Mouse (Mus musculus): ENCODE measurements around the gene 4933428M09Rik. TPM values are rescaled to one million over a fixed set of nuclear protein-coding genes. Genes with fewer than 3 reads are reported as not detected.

4933428M09Rik gene
- total and polyA plus RNA-seq, 3 experiments = 0.17 TPM; not detected in 2

DNA sequence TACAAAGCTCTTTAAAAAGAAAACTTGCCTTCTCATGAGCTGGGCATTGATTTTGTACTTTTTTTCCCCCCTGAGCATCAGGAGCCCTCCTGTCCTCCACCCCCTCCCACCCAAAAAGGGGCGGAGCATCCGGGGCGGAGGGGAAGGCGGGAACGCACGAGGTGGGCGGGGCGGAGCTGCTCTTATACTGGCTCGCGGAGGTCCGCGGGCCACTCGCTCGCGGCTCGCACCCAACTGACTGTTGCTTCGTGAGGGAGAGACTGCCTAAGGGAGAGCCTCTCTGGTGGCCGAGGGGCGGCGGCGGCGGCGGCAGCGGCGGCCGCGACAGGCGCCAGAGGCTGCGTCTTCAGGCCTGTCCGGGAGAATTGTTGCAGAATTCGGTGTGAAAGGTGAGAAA, 30.8 kb downstream of the 4933428M09Rik start, which contains the start of gene Mum1l1:
Mum1l1 (plus strand) TSS at position 214 of the 397 bp plus-strand sequence.
- TF ChIP-seq ZKSCAN1 (IDR thresholded peaks at IDR 0.05; ENCODE audit: borderline replicate concordance, low read depth, low read length) (no peak), MYC (IDR thresholded peaks at IDR 0.05; ENCODE audit: low read depth, low read length) (no peak), MAZ (IDR thresholded peaks at IDR 0.05; ENCODE audit: low read depth, low read length) (no peak), SMC3 (IDR thresholded peaks at IDR 0.05; ENCODE audit: low read depth, low read length) (no peak), JUN (IDR thresholded peaks at IDR 0.05; ENCODE audit: insufficient read depth, low read depth, low read length) (no peak), ETS1 (conservative IDR thresholded peaks at IDR 0.05; ENCODE audit: low read depth, low read length) (no peak), UBTF (IDR thresholded peaks at IDR 0.05; ENCODE audit: low read depth, low read length) (no peak), PAX5 (IDR thresholded peaks at IDR 0.05; ENCODE audit: low read length) (no peak), ELF1 (IDR thresholded peaks at IDR 0.05; ENCODE audit: low read depth, low read length) (no peak), ZNF384 (IDR thresholded peaks at IDR 0.05; ENCODE audit: low read depth, low read length) (no peak), RAD21 (IDR thresholded peaks at IDR 0.05; ENCODE audit: low read depth, low read length) (no peak), CTCF (conservative IDR thresholded peaks at IDR 0.05 in 1 of 2, IDR thresholded peaks at IDR 0.05 in 1 of 2; ENCODE audit: low read depth in 2 of 2, low read length in 2 of 2) (no peak), ZC3H11A (IDR thresholded peaks at IDR 0.05; ENCODE audit: low read depth, low read length) (no peak), MXI1 (IDR thresholded peaks at IDR 0.05; ENCODE audit: low read depth, low read length) (no peak), E2F4 (IDR thresholded peaks at IDR 0.05; ENCODE audit: insufficient replicate concordance, low read depth, low read length) (no peak), CHD1 (IDR thresholded peaks at IDR 0.05; ENCODE audit: low read depth, low read length) (no peak), TCF12 (IDR thresholded peaks at IDR 0.05; ENCODE audit: low read depth, low read length) (no peak), USF1 (IDR thresholded peaks at IDR 0.05; ENCODE audit: low read depth, low read length) (no peak)
- Histone ChIP-seq H3K4me2 (ENCODE audit: insufficient read depth, low read depth, poor library complexity, severe bottlenecking) (no peak within 1 kb of the TSS), H3K9me3 (replicated peaks; ENCODE audit: low read length) (no peaks in the 10 kb centered on the region), H3K27me3 (replicated peaks) (no peaks in the 10 kb centered on the region), H3K36me3 (replicated peaks in 1 of 2; ENCODE audit: control insufficient read depth in 1 of 2, insufficient read depth in 1 of 2, low read length in 1 of 2) (no peaks in the 10 kb centered on the region), H3K4me3 (replicated peaks in 1 of 3; ENCODE audit: low read depth in 2 of 3, low read length in 2 of 3, poor library complexity in 1 of 3) (no peak within 1 kb of the TSS), H3K79me2 (replicated peaks; ENCODE audit: control insufficient read depth, extremely low read depth, insufficient read depth, poor library complexity, severe bottlenecking) (no peaks in the 10 kb centered on the region), H3K9ac (ENCODE audit: insufficient read depth, low read depth) (no peak within 1 kb of the TSS), H3K4me1 (ENCODE audit: control insufficient read depth in 1 of 2, insufficient read depth in 2 of 2) (no peaks in the 10 kb centered on the region), H3K27ac (ENCODE audit: insufficient read depth, low read depth) (no peak within 1 kb of the TSS)
- in situ Hi-C loops (cut with MboI; ENCODE audit: low pct_ligation_motif_present, low pct_unique_long_range_greater_than_20kb, low sequenced_read_pairs) (no loop called here), dilution Hi-C loops (cut with MboI; ENCODE audit: extremely low pct_ligation_motif_present, extremely low pct_unique_long_range_greater_than_20kb, low sequenced_read_pairs) (no loop called here)
- DNase-seq (ENCODE audit: extremely low read depth) = no peak

- Histone ChIP-seq H3K4me3 (replicated peaks in 1 of 3; ENCODE audit: low read depth in 2 of 3, low read length in 2 of 3, poor library complexity in 1 of 3) (no peak overlapping the region), H3K27ac (ENCODE audit: insufficient read depth, low read depth) (no peak overlapping the region), H3K9me3 (replicated peaks; ENCODE audit: low read length) (no peaks in the 10 kb centered on the region), H3K27me3 (replicated peaks) (no peaks in the 10 kb centered on the region), H3K4me1 (ENCODE audit: control insufficient read depth in 1 of 2, insufficient read depth in 2 of 2) (peaks cover 0 to 4% of the 10 kb centered on the region in 2 experiments; a peak in 1 of 4 replicates), H3K79me2 (replicated peaks; ENCODE audit: control insufficient read depth, extremely low read depth, insufficient read depth, poor library complexity, severe bottlenecking) (no peaks in the 10 kb centered on the region), H3K36me3 (replicated peaks in 1 of 2; ENCODE audit: control insufficient read depth in 1 of 2, insufficient read depth in 1 of 2, low read length in 1 of 2) (no peaks in the 10 kb centered on the region), H3K9ac (ENCODE audit: insufficient read depth, low read depth) (no peak overlapping the region), H3K4me2 (ENCODE audit: insufficient read depth, low read depth, poor library complexity, severe bottlenecking) (no peak overlapping the region)
- dilution Hi-C loops (cut with MboI; ENCODE audit: extremely low pct_ligation_motif_present, extremely low pct_unique_long_range_greater_than_20kb, low sequenced_read_pairs) = no loop called here
- in situ Hi-C loops (cut with MboI; ENCODE audit: low pct_ligation_motif_present, low pct_unique_long_range_greater_than_20kb, low sequenced_read_pairs) = no loop called here
- TF ChIP-seq POLR2A (IDR thresholded peaks at IDR 0.05; ENCODE audit: low read depth, low read length) (no peak), ETS1 (conservative IDR thresholded peaks at IDR 0.05; ENCODE audit: low read depth, low read length) (no peak), MYC (IDR thresholded peaks at IDR 0.05; ENCODE audit: low read depth, low read length) (no peak), ZC3H11A (IDR thresholded peaks at IDR 0.05; ENCODE audit: low read depth, low read length) (no peak), CTCF (conservative IDR thresholded peaks at IDR 0.05 in 1 of 2, IDR thresholded peaks at IDR 0.05 in 1 of 2; ENCODE audit: low read depth in 2 of 2, low read length in 2 of 2) (no peak), NRF1 (IDR thresholded peaks at IDR 0.05; ENCODE audit: low read depth, low read length) (no peak), GABPA (IDR thresholded peaks at IDR 0.05; ENCODE audit: insufficient replicate concordance, low read depth, low read length) (no peak), NELFE (IDR thresholded peaks at IDR 0.05; ENCODE audit: low read depth, low read length) (no peak), MXI1 (IDR thresholded peaks at IDR 0.05; ENCODE audit: low read depth, low read length) (no peak), JUN (IDR thresholded peaks at IDR 0.05; ENCODE audit: insufficient read depth, low read depth, low read length) (no peak), MEF2A (IDR thresholded peaks at IDR 0.05; ENCODE audit: borderline replicate concordance, low read depth, low read length) (no peak), MAZ (IDR thresholded peaks at IDR 0.05; ENCODE audit: low read depth, low read length) (no peak), JUND (conservative IDR thresholded peaks at IDR 0.05; ENCODE audit: low read depth, low read length) (no peak)
- DNase-seq (ENCODE audit: extremely low read depth) = no peak
Observed at GRCm38 (mm10) chrX:139214765-139215164, 35.7 kb downstream of the 4933428M09Rik start.

Measured in CH12.LX (cell line).